Mouse (Mus musculus) bone marrow macrophage, adult 2 months (primary cell): Measurements from ENCODE around the gene Ahsa1. TPM values are rescaled to one million over a fixed set of nuclear protein-coding genes. Genes with fewer than 3 reads are reported as not detected.

ENCODE experiments used
- H3K27ac ChIP-seq: 2 replicates; pipeline ENCODE4 v1.5.1; 2012; ENCODE audit warnings: low read depth, low read length; ENCODE audit not compliant: insufficient read depth
- H3K4me1 ChIP-seq: 2 replicates; pipeline ENCODE4 v1.6.1; 2012; ENCODE audit warnings: low read length; ENCODE audit not compliant: control insufficient read depth, insufficient read depth
- H3K4me3 ChIP-seq: 2 replicates; pipeline ENCODE4 v1.5.1; 2012; ENCODE audit warnings: mild to moderate bottlenecking, low read length, moderate library complexity; ENCODE audit not compliant: insufficient read depth
- CTCF ChIP-seq: IDR thresholded peaks from 2 replicates; pipeline ENCODE4 v1.5.1; 2012; ENCODE audit warnings: low read depth, mild to moderate bottlenecking, low read length, moderate library complexity
- POLR2A ChIP-seq: IDR thresholded peaks from 2 replicates; pipeline ENCODE4 v1.6.1; 2012; ENCODE audit warnings: mild to moderate bottlenecking, low read depth, low read length, borderline replicate concordance
- polyA plus RNA-seq: library from polyadenylated mRNA; stranded (reverse); fragments of >200 nt; gene quantifications from 2 replicates; pipeline ENCODE4 v1.2.4, GENCODE M21; 2012; ENCODE audit not compliant: missing spikeins, insufficient read depth, insufficient read length

Ahsa1 gene
- polyA plus RNA-seq = 117 and 124 TPM in 2 replicates

- H3K27ac ChIP-seq = peak within 1 kb of the TSS; percentile 89
- H3K4me3 ChIP-seq = peak within 1 kb of the TSS; percentile 90
- H3K4me1 ChIP-seq = peaks cover 25% of the 10 kb centered on the region
- TF ChIP-seq CTCF (no peak), POLR2A (peak; percentile 25; the same call in 1 of the 2 replicates)
Measured at GRCm38 (mm10) chr12:87266108-87266826, at the start of gene Ahsa1, which contains the start of gene Vipas39. TSS of gene Ahsa1 (plus strand) at chr12:87266479. TSS of gene Vipas39 (minus strand) at chr12:87266256.

GRCm38 (mm10) chr12:87217596-87217995, 48.7 kb upstream of the Ahsa1 start:
- TF ChIP-seq POLR2A (no peak), CTCF (no peak)
- Histone ChIP-seq H3K4me1 (peaks cover 13% of the 10 kb centered on the region), H3K4me3 (no peak overlapping the region), H3K27ac (no peak overlapping the region)

- Histone ChIP-seq H3K27ac (no peak overlapping the region), H3K4me3 (no peak overlapping the region), H3K4me1 (peaks cover 19% of the 10 kb centered on the region)
- TF ChIP-seq CTCF (no peak), POLR2A (no peak)
Measured at GRCm38 (mm10) chr12:87219362-87219761, 46.9 kb upstream of the Ahsa1 start.

GRCm38 (mm10) chr12:87224950-87225349, 41.3 kb upstream of the Ahsa1 start:
- H3K27ac ChIP-seq = no peak overlapping the region
- H3K4me3 ChIP-seq = no peak overlapping the region
- TF ChIP-seq POLR2A (no peak), CTCF (no peak)
- peaks cover 15% of the 10 kb centered on the region for H3K4me1 ChIP-seq

- H3K4me3 ChIP-seq = no peak overlapping the region
- H3K4me1 ChIP-seq = peaks cover 19% of the 10 kb centered on the region
- H3K27ac ChIP-seq = no peak overlapping the region
- TF ChIP-seq CTCF = no peak
- no peak for TF ChIP-seq POLR2A
Measured at GRCm38 (mm10) chr12:87226801-87227200, 39.5 kb upstream of the Ahsa1 start.

- H3K4me3 ChIP-seq = no peak overlapping the region
- H3K4me1 ChIP-seq = peaks cover 12% of the 10 kb centered on the region
- peak overlapping the region; percentile 24; the same call in 1 of the 2 replicates for H3K27ac ChIP-seq
- TF ChIP-seq POLR2A = no peak
- no peak for TF ChIP-seq CTCF
Measured at GRCm38 (mm10) chr12:87229633-87230032, 36.6 kb upstream of the Ahsa1 start.

- Histone ChIP-seq H3K4me1 (peaks cover 12% of the 10 kb centered on the region), H3K27ac (no peak overlapping the region), H3K4me3 (no peak overlapping the region)
- TF ChIP-seq POLR2A (no peak), CTCF (no peak)
Measured at GRCm38 (mm10) chr12:87230379-87230895, 35.8 kb upstream of the Ahsa1 start.

- no peak for TF ChIP-seq CTCF
- no peak for TF ChIP-seq POLR2A
- no peak overlapping the region for H3K27ac ChIP-seq
- H3K4me1 ChIP-seq = peaks cover 12% of the 10 kb centered on the region
- H3K4me3 ChIP-seq = no peak overlapping the region
Measured at GRCm38 (mm10) chr12:87236882-87237483, 29.3 kb upstream of the Ahsa1 start.

GRCm38 (mm10) chr12:87238632-87239031, 27.6 kb upstream of the Ahsa1 start, which contains the start of gene Noxred1:
TSS of gene Noxred1 (minus strand) at chr12:87238732.
- TF ChIP-seq CTCF (no peak), POLR2A (no peak)
- Histone ChIP-seq H3K4me3 (no peak within 1 kb of the TSS), H3K4me1 (peaks cover 12% of the 10 kb centered on the region), H3K27ac (no peak within 1 kb of the TSS)

GRCm38 (mm10) chr12:87250161-87250560, 16.1 kb upstream of the Ahsa1 start:
- Histone ChIP-seq H3K27ac (no peak overlapping the region), H3K4me3 (no peak overlapping the region), H3K4me1 (no peaks in the 10 kb centered on the region)
- TF ChIP-seq CTCF = no peak
- no peak for TF ChIP-seq POLR2A
